Mouse (Mus musculus) heart, adult 11 months (tissue): ENCODE data around the gene Sardh.

Source experiments
- DNase-seq: peaks from one replicate; pipeline ENCODE4 v3.0.0; 2022

Gene Sardh

DNA sequence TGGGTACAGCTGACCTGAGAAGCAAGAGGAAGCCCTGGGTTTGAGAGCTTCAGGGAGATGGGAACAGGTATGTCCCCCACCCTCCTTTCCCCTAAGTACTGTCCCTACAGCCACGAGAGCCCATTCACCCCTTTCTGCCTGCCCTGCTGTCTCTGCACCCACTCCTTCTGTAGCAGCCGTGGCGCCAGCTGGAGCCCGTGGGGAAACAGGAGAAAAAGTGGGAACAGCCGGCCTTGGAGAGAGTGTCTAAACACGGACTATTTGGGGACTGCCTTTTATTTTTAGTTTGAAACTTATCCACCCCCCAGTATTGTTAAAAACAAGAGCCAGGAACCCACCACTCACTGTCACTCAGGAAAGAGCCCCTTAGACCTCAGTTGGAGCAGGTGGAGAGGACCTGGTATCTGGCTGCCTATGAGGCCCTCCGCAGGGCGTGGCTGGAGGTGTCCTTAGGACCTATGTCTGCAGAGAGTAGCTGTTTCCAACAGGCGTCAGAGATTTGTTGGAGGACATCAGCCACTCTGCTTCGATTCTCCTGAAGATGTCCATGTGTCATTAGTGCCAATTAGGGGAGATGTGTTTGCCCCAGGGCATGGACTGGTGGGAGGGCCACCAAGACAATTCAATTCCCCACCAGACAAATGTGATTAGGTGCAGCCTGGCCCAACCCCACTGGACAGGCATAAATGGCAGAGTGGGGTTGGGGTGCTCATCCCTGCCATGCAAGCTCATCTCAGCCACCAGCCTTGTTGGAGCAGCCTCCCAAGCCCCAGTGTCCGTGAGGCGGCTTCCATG lies 83.1 kb downstream of the Sardh start, which contains the start of gene Dbh:
Dbh (plus strand) TSS at position 438 of the 795 bp plus-strand sequence.
- DNase-seq, result peak; percentile 89

DNA sequence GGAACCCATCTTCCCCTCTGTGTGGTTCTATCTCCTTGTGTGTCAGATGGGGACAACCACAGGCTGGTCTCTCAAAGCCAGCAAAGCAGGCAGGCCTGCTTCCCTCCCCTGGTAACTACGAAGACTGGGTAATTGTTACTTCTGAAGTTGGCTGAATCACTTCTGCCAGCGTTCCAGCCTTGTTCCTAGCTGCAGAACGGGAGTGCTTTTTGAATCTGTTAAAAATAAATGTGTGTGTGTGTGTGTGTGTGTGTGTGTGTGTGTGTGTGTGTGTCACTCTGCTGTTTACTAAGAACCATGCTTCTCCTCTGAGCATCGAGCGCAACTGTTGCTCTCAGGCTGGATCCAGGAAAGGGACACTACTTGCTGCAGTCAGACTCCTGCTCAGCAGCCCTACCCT lies 84.3 kb downstream of the Sardh start:
- no peak for DNase-seq

DNA sequence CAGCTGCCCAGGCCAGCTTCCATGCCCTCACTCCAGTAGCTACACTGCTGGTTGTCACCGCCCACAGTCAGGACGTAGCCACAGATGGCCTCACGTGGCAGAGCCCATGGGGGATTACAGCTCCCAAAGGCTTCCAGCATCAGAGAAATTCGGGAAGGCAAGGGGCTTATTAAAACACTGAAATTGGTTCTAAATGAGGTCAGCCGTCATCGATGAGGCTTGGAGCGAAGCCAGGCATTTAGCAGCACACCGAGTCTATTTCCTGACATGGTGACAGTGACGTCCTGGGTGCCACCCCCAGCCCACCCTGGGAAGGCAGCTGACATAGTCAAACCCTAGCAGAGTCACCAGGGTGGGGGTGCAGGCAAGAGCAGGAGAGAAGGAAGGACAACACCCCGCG lies 85.5 kb downstream of the Sardh start:
- DNase-seq, result no peak

DNA sequence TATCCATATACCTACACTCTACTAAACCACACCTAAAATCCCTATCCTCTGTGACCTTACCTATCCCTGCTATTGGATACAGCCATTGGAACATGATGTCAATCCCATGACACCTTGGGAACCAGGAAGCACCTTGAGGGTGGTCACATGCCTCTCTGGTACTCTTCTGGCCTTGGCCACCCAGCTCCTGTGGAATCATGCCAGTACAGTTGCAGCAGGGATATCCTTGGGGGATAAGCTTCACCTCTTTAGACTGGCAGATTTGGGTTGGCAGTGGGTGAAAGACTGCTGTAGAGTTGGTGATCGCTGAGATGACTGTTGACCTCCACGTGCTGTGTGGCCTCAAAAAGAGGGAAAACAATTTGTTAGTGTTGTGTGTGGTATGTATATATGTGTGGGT lies 86.6 kb downstream of the Sardh start:
- peak; percentile 75 for DNase-seq

DNA sequence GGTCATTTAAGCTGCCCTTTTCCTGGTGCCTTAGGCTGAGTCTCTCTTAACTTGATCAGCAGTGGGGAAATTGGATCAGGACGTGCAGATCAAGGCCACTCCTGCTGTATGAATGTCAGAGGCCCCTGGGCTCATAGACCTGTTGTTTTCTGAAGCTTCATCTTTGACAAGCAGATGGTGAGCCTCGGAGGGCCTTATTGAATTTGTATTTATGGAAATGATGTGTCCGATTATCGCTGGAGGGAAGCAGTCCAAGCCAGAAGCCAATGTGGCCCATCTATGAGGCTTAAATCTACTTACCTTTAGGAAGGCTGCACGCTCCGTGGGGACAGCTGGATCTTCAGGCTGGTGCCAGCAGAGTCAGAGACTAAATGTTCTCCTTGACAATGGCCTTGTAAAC lies 91.5 kb downstream of the Sardh start:
- DNase-seq, result no peak

DNA sequence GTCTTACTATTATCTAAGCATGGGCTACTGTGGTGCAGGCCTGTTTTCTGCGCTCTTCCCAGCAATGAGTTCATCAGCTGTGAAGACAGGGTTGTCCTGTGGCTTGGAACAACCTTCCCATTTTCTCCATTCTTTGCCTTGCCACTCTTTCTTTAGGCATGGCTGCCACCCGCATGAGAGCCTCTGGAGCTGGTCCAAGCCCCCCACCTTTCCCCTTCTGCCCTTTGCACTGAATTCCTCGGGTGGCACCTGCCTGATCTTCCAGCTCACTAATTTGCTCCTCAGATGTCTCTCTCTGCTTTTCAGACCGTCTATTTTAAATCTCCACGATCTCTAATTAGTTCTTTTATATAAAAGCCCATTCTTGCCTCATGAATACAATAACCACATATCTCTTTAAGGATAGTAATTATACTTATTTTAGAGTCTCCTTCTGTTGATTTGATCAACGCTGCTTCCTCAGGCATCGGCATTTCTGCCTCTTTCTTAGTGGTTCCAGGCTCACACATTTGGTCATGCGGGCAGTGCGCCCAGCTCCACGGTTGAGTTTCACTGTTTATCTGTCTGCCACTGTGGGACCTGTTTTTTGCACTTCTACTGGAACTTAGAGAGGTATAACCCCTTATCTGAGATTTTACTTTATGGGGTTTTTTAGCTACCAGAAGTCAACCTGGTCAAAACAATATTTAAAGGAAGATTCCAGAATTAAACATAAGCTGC lies 93.5 kb downstream of the Sardh start:
- DNase-seq, result no peak

DNA sequence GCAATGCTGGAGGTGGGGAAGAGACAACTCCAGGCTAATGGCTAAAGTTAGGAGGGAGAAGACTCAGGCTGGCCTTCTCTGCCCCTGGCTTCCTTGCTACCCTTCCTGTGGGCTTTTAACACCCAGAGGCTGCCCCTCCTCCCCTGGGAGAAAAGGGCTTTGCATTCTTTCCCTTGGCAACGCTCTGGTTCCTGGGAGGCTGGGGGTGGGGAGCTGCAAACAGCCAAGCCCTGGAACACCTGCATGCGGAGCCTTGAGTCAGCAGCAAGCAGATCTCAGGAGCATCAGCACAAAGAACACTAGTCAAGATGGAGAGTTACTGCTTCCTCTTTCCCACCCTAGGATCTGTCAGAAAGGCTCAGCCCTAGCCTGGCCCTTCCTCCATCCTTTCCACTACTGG lies 98.7 kb downstream of the Sardh start:
- no peak for DNase-seq

DNA sequence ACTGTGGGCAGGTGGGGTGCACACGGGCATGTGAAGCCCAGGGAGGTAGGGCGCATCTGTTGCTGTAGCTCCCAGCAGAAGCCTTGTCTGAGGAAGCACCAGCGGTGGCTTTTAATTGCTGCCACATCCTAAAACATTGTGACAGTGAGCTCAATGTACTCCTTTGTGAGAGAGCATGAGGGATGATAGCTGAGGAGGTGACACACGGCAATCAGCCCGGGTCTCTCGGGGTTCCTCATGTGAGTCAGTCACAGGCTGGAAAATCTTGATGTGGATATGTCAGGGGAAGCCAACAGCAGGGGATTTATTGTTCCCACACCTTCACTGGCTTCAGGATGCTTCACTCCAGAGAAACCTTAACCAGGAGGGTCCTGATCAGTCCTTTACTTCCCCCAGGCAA lies 101.3 kb downstream of the Sardh start:
- DNase-seq, result peak; percentile 73

DNA sequence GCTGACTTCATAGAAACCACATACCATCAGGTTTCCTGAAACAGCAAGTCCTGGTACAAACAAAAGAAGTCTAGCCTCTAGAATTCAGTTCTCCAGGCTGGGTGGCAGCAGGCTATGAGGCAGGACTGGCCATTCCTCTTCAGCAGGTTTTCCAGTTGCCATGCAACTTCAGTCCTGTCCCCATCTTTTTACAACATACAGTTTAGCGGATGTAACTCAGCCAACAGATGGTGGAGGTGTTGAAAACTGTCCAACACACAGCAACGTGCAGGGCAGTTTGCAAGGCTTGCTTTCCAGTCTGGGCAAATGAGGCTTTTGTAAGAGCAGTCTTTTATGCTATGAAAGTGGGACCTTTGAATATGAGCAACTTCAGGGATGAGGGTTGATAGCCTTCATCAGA lies 103.2 kb downstream of the Sardh start:
- DNase-seq, result no peak

DNA sequence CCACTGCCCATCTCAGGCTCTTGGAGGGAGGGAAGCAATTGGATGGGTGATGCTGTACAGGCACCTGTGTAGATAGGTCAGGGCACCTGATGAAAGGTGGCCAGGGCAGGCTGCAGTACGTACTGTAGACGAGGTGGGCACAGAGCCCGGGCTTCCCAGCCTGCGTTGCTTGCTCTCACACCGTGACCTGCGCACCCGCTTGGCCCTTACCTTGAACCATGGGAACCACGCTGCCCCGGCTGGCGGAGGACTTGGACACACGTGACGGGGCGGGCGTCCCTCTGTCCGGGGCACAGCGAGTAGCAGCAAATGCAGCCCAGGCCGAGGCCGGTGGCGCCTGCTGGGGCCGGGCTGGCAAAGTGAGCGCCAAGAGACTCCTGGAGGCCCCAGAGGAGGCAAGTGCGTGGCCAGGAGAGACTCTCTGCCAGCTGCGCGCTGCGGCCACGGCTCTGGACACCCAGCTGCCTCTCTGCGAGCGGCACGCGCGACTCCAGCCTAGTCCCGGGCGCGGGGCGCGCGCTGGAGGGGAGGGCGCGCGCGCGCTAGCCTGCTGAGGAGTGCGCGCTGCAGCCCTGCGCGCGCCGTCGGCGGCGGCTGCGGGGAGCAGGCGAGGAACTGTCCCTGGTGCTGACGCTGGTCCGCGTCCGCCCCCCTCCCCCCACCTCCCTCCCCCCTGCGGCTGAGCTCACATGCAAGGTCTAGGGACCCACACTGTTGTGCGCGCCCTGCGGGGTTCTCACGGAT lies 106.0 kb downstream of the Sardh start, which contains the start of gene Fam163b:
Fam163b (minus strand) TSS at position 542 of the 744 bp plus-strand sequence.
- peak; percentile 91 for DNase-seq
